Mouse (Mus musculus) CD8-positive naive resting alpha-beta T cell, adult 2 months (primary cell): Measurements from ENCODE around the gene Olfr832.
"Not testable (repeated sequence)": the region's sequence is repeated elsewhere in the genome, so short reads cannot be mapped to it uniquely, and the experiment has no call there.

Source experiments
- DNase-seq, 2 experiments: peaks; one replicate each; pipeline ENCODE4 v3.0.0; 2022; ENCODE audit warnings: low read depth in 2 of 2, low spot score in 2 of 2

Gene Olfr832

GRCm38 (mm10) chr9:18936822-18937221, at the start of gene Olfr832:
TSS of gene Olfr832 (plus strand) at chr9:18937122.
- not testable (repeated sequence) for DNase-seq

GRCm38 (mm10) chr9:18907699-18908098, 29.2 kb upstream of the Olfr832 start:
- DNase-seq: not testable (repeated sequence)

GRCm38 (mm10) chr9:18927921-18928320, 9.0 kb upstream of the Olfr832 start:
- DNase-seq: not testable (repeated sequence)

GRCm38 (mm10) chr9:18962021-18962420, 25.1 kb downstream of the Olfr832 start:
- DNase-seq: no peak

- no peak for DNase-seq
Observed at GRCm38 (mm10) chr9:18987690-18988089, 50.8 kb downstream of the Olfr832 start, which contains the start of gene Olfr834. TSS of gene Olfr834 (plus strand) at chr9:18987990.
